Mouse (Mus musculus) Muller cell, postnatal 12 days (primary cell): Measurements from ENCODE around the gene Tulp2.
A peak's percentile ranks its signal among the peaks of the same experiment; 100 is the strongest.

Source experiments
- DNase-seq: peaks from one replicate; pipeline ENCODE4 v3.0.0-alpha.2; 2015; ENCODE audit errors: inconsistent ontology term

Tulp2 gene

GRCm38 (mm10) chr7:45553519-45553918 lies 71.8 kb downstream of the Tulp2 start:
- DNase-seq, result no peak

DNA sequence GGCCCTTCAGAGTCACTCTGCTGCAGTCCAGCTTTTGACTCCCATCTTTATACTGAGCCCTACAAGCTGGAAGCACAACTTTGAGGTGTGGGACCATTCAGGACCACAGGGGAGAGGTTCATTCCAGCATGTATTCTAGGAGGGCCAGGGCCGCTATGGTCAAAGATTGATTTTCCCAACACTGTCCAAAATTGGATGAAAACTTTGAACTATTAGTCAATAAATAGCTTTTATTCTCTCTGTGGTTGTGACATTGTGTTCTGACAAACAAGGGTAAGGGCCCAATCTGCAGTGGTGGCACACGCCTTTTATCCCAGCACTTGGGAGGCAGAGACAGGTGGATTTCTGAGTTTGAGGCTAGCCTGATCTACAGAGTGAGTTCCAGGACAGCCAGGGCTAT lies 72.3 kb downstream of the Tulp2 start:
- DNase-seq, result no peak

GRCm38 (mm10) chr7:45554744-45555143 lies 73.1 kb downstream of the Tulp2 start, which contains the start of gene Hsd17b14:
Hsd17b14 (plus strand) TSS chr7:45554893.
- DNase-seq, result no peak

DNA sequence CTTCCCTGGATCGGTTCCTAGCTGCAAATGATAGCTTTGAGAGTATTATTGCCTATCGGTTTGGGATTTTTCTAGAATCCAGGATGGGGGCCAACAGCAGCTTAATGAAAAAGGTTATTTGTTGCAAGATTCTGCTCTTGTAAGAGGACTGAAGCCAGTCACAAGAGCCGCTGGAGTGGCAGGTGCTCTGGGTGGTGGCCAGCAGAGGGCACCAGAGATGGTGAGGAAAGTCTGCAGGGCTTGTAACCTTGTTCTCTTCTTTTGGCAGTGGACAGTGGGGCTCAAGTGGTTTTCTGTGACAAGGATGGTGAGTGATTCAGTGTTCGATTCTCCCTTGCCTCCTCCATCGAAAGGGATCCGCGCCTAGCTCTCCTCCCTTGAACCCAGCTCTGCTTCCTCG lies 74.1 kb downstream of the Tulp2 start:
- DNase-seq, result peak; percentile 67

DNA sequence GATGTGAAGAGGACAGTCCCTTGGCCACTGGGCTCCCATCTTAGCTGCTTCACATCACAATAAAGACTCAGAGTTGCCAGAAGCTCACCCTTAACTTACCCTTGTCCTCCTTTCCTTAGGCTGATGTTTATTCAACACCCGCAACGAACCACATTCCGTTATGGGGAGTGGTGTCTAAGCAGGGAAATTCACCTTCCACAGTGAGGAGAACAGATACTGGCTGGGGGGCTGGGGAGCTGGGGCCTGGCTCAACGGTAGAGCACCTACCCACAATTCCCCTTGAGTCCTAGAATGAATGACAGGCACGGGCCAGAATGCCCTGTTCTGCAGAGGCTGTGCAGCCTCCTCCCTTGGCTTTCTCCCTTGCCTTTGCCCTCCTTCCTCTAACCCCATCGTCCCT lies 77.2 kb downstream of the Tulp2 start:
- DNase-seq, result no peak

GRCm38 (mm10) chr7:45560241-45560640 lies 78.6 kb downstream of the Tulp2 start:
- no peak for DNase-seq

GRCm38 (mm10) chr7:45560843-45561623 lies 79.4 kb downstream of the Tulp2 start:
- DNase-seq, result peak; percentile 39

DNA sequence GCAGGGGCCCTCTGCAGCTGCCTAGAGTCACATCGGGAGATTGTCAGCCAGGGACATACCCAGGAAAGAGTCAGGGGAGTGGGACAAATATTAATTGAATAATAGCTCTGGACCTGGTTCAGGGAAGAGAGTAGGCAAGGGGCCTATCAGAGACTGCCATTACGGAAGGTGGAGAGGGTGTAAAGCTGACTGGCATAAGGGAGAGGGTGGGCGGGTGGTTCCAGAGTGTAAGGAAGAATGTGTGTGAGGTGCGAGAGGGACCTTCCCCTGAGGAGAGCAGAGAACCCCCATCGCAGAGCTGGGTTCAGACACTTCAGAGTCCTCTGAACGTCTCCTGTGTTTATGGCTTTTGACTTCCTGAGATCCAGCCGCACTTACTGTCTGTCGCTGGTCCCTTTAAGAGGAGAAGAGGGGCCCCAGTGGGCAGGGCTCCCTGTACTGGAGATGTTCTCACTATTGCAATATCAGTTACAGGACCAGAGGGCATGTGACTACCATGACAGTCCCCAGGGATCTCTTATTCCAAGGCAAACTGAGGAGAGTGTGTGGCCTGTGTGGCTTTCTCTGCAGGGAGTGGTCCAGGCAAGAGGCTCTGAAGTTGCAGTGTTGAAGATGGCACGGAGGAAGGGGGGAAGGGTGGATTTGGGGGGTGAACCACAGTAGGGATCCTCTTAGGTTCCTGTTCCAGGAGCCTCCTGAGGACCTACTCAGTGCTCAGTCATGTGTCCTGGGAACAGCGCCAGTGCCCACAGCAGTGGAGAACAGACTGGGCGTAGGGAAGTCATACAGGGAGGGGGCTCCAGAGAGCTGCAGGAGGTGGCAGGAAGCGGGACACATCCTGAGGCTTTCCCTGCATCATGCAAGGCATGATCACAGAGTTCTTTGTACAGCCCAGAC lies 80.2 kb downstream of the Tulp2 start:
- DNase-seq, result no peak

DNA sequence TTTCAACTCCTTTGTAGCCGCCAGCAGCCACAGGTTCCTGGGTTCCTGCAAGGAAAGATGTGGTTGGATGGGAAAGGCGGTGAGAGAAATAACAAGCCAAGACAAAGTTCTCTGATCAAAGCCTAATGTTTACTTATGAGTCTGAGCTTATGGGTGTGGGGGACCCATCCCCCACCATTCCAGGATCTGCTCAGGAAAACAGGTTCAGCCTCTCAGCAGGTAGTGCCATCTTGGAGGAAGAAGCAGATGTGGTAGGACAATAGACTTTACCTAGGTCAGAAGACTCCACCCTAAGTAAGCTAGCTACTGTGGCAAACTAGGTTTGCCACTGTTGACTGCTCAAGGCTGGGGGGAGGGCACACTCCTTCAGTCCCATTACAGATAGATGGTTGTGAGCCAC lies 83.1 kb downstream of the Tulp2 start:
- no peak for DNase-seq

DNA sequence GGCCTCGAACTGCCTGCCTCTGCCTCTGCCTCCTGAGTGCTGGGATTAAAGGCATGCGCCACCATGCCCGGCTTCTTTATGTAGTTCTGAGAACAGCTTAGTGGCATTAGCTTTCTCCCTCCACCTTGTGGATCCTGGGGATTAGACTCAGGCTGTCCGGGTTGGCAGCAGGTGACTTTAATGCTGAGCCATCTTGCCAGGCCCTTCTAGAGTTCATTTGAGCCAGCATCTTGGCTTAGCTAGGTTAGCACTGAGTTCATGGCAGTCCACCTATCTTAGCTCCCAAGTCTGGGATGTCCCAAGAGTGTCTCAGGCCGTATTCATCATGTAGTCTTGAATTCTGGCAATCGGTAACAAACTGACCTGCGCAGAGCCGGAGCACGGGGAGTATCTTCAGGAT lies 83.8 kb downstream of the Tulp2 start:
- DNase-seq, result no peak

DNA sequence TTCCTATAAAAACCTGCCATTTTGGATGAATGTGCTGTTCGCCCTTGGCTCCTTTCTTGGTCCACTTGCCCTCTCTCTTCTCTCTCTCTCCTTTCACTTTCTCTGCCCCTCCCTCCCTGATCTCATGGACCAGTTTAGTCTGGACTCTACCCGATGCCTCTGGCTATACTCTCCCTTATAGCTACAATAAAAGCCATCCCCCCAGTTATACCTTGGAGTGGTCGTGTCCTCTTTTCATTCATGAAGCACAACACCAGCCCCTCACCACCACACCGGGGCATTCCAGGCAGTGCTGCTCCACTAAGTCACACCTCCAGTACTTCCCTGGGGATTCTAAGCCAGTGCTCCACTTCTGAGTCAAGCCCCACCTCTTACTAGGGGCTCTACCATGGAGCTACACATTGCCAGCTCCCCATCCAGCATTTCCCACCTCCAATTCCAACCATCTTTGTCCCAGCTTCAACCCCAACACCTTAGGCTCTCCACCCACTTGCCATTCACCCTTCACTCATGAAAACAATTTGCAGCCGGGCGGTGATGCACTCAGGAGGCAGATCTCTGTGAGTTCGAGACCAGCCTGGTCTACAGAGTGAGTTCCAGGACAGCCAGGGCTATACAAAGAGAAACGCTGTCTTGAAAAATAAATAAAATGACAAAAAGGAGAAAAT lies 85.6 kb downstream of the Tulp2 start:
- no peak for DNase-seq

- peak; percentile 95 for DNase-seq
These were observed 86.3 kb downstream of the Tulp2 start for GRCm38 (mm10) chr7:45567780-45568516.

DNA sequence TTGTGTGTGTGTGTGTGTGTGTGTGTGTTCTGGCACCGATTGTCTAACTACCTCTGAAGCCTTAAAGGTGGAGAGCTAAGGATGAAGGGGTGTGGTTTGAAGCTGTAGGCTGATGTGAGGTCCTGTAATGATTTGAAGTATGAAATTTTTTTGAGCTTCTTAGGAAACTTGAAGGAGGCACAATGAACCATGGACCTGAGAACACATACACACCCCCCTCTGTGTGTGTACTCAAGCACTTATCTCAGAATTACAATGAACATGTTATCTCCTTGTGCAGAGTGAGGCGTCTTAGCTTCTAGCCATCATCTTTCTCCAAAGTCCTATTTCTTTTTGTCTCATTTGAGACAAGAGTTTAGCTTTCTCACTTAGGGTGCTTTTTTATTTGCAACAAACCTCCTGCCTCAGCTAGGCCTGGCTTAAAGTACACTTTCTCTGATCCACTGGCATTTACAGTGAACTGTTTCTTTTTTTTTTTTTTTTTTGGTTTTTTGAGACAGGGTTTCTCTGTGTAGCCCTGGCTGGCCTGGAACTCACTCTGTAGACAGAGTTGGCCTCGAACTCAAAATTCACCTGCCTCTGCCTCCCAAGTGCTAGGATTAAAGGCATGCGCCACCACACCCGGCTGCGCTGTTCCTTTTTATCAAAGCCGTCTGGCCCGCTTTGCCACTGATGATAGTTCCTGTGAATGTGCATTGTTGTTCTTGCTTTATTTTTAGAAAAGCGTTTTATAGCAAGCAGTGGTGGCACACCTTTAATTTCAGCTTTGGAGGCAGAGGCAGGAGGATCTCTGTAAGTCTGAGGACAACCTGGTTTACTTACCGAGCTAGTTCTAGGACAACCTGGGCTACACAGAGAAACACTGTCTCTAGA lies 87.2 kb downstream of the Tulp2 start:
- no peak for DNase-seq

GRCm38 (mm10) chr7:45570103-45570741 lies 88.5 kb downstream of the Tulp2 start, which contains the start of gene Bcat2:
Bcat2 (plus strand) TSS chr7:45570153.
- peak; percentile 82 for DNase-seq

DNA sequence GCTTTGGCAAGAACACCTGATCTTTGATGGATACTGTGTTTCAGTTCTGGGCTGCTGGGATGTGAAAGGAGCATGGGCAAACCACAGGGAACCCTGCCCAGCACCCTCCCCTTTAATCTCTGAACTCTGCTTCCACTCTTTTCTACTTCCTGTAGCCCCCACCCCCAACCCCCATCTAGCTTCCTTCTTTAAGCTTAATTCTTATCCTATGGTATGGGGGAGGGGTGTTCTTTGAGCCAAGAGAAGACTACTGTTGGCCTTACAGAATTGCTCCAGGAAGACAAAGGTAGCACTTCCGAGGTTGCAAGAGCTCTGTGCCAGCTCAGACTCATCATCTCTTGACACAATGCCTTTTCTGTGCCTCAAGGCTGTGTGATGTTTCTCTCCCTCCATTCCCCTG lies 90.3 kb downstream of the Tulp2 start:
- DNase-seq, result no peak
